Mouse (Mus musculus) neural tube, embryonic 14.5 days (tissue): ENCODE measurements at regions not wholly inside any gene's neighbourhood (a gene's known extent, or its start where the extent isn't known, plus 50 kb on each side); places are given as distances from the start of the nearest gene placed in this dataset.

Source experiments
- ATAC-seq: fragments of 200-750 bp; cut with Nextera tagmentation; 2 replicates; pipeline ENCODE4 v1.8.0; 2017; ENCODE audit warnings: low read depth, mild to moderate bottlenecking, moderate TSS enrichment, moderate library complexity
- H3K27ac ChIP-seq: fragments of 300-500 bp; sonication (generic); 2 replicates; pipeline ENCODE4 v1.5.1; 2014; ENCODE audit warnings: low read depth, mild to moderate bottlenecking, control low read depth, low read length, moderate library complexity, mixed read lengths
- H3K27me3 ChIP-seq: fragments of 300-500 bp; sonication (generic); 2 replicates; pipeline ENCODE4 v1.6.1; 2014; ENCODE audit warnings: low read length; ENCODE audit not compliant: control insufficient read depth, insufficient read depth
- H3K36me3 ChIP-seq: fragments of 300-500 bp; sonication (generic); 2 replicates; pipeline ENCODE4 v1.6.1; 2014; ENCODE audit warnings: low read length, mixed read lengths; ENCODE audit not compliant: control insufficient read depth, insufficient read depth
- H3K4me1 ChIP-seq: fragments of 300-500 bp; sonication (generic); 2 replicates; pipeline ENCODE4 v1.6.1; 2014; ENCODE audit warnings: low read length; ENCODE audit not compliant: control insufficient read depth, insufficient read depth
- H3K4me2 ChIP-seq: fragments of 300-500 bp; sonication (generic); 2 replicates; pipeline ENCODE4 v1.6.1; 2014; ENCODE audit warnings: mild to moderate bottlenecking, low read depth, low read length, control low read depth
- H3K4me3 ChIP-seq: fragments of 300-500 bp; sonication (generic); 2 replicates; pipeline ENCODE4 v1.5.1; 2014; ENCODE audit warnings: low read depth, low read length, control low read depth, mixed read lengths
- H3K9ac ChIP-seq: fragments of 300-500 bp; sonication (generic); replicated peaks from 2 replicates; pipeline ENCODE4 v1.6.1; 2014; ENCODE audit warnings: low read depth, mild to moderate bottlenecking, control low read depth, low read length, mixed read lengths
- H3K9me3 ChIP-seq: fragments of 300-500 bp; sonication (generic); 2 replicates; pipeline ENCODE4 v1.6.1; 2016; ENCODE audit warnings: low read length; ENCODE audit not compliant: control insufficient read depth
- WGBS: fragments of 180-500 bp; shearing (Covaris S2); extraction: QIAGEN DNeasy Blood & Tissue Kit; methylation state at CpG from one replicate; pipeline ENCODE4 v1.1.7; 2014; 5-methylcytosine and 5-hydroxymethylcytosine counted together

- no peak overlapping the region for H3K27ac ChIP-seq
- no peak overlapping the region for H3K4me3 ChIP-seq
- no peaks in the 10 kb centered on the region for H3K4me1 ChIP-seq
- no peaks in the 10 kb centered on the region for H3K36me3 ChIP-seq
- no peak overlapping the region for H3K4me2 ChIP-seq
- WGBS, result 3% methylated on average over 8 of the region's 8 CpGs
- H3K27me3 ChIP-seq, result no peaks in the 10 kb centered on the region
- no peak for ATAC-seq
- H3K9ac ChIP-seq, result no peak overlapping the region
- no peaks in the 10 kb centered on the region for H3K9me3 ChIP-seq
These were observed 250.8 kb upstream of the Usp25 start for GRCm38 (mm10) chr16:76762619-76763283.

- Histone ChIP-seq H3K4me2 (no peak overlapping the region), H3K9ac (no peak overlapping the region), H3K9me3 (no peaks in the 10 kb centered on the region), H3K36me3 (no peaks in the 10 kb centered on the region), H3K27me3 (no peaks in the 10 kb centered on the region), H3K4me3 (no peak overlapping the region), H3K4me1 (no peaks in the 10 kb centered on the region), H3K27ac (no peak overlapping the region)
- no peak for ATAC-seq
- 68% methylated on average over 1 of the region's 1 CpGs for WGBS
These were observed 251.7 kb upstream of the Usp25 start for GRCm38 (mm10) chr16:76761848-76762247.

DNA sequence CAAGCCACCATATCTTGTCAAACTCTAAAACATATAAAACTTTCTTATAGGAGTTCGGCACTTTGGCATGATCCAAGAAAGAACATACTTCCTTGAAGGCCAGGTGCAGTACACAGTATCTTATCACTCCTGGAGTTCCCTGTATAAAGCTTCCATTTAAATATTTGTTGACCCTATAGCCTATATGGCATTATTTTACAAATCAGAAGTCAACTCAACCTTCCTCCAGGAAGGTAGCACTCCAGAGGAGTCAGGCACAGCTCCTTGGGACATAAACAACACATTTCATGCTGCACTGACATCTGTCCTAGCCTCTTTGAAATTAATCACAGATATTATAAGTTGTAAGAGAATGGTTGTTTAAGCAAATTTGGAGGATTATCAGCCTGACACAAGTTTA lies 252.5 kb upstream of the Usp25 start:
- WGBS, result 92% methylated on average over 1 of the region's 1 CpGs
- Histone ChIP-seq H3K27ac (no peak overlapping the region), H3K27me3 (no peaks in the 10 kb centered on the region)

GRCm38 (mm10) chr16:76754871-76755270 lies 258.6 kb upstream of the Usp25 start:
- H3K4me3 ChIP-seq, result no peak overlapping the region
- 64% methylated on average over 3 of the region's 3 CpGs for WGBS
- H3K9me3 ChIP-seq, result no peaks in the 10 kb centered on the region
- no peaks in the 10 kb centered on the region for H3K27me3 ChIP-seq
- H3K4me1 ChIP-seq, result no peaks in the 10 kb centered on the region
- no peak overlapping the region for H3K9ac ChIP-seq
- H3K27ac ChIP-seq, result no peak overlapping the region
- no peak overlapping the region for H3K4me2 ChIP-seq
- H3K36me3 ChIP-seq, result no peaks in the 10 kb centered on the region
- ATAC-seq, result no peak

More for the DNA sequence above, 252.5 kb upstream of the Usp25 start:
- Histone ChIP-seq H3K36me3 (no peaks in the 10 kb centered on the region), H3K4me2 (no peak overlapping the region), H3K9me3 (no peaks in the 10 kb centered on the region), H3K4me1 (no peaks in the 10 kb centered on the region), H3K9ac (no peak overlapping the region), H3K4me3 (no peak overlapping the region)
- no peak for ATAC-seq

DNA sequence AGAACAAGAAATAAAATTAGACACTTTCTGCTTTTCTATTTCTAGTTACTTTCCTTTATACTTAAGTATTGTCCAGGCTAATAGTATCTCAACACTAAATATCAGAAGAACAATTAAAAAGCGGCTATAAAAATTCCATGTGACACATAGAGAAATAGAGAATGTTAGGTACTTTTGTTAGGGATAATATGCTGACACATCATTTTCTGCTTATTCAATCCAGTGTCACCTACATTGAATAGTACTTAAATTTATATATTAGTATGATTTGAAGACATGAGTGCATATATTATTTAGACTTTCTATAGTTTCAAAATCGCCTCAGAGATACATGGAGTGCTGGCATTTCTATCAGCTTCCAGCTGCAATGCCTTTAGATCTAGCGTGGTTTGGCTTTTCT lies 267.1 kb upstream of the Usp25 start:
- Histone ChIP-seq H3K4me1 (no peaks in the 10 kb centered on the region), H3K36me3 (no peaks in the 10 kb centered on the region), H3K9ac (no peak overlapping the region), H3K4me2 (no peak overlapping the region), H3K27me3 (no peaks in the 10 kb centered on the region), H3K27ac (no peak overlapping the region), H3K4me3 (no peak overlapping the region), H3K9me3 (no peaks in the 10 kb centered on the region)
- no peak for ATAC-seq
- WGBS, result 95% methylated on average over 3 of the region's 3 CpGs

GRCm38 (mm10) chr16:76741141-76741540 lies 272.4 kb upstream of the Usp25 start:
- Histone ChIP-seq H3K27me3 (no peaks in the 10 kb centered on the region), H3K9me3 (no peaks in the 10 kb centered on the region), H3K4me3 (no peak overlapping the region), H3K4me1 (no peaks in the 10 kb centered on the region), H3K27ac (no peak overlapping the region), H3K4me2 (no peak overlapping the region), H3K9ac (no peak overlapping the region), H3K36me3 (no peaks in the 10 kb centered on the region)
- peak; percentile 44; the same call in 1 of the 2 replicates for ATAC-seq
- 14% methylated on average over 3 of the region's 3 CpGs for WGBS

GRCm38 (mm10) chr16:76725991-76726390 lies 287.5 kb upstream of the Usp25 start:
- no peak overlapping the region for H3K9ac ChIP-seq
- no peaks in the 10 kb centered on the region for H3K36me3 ChIP-seq
- WGBS, result 74% methylated on average over 4 of the region's 4 CpGs
- ATAC-seq, result no peak
- no peak overlapping the region for H3K4me2 ChIP-seq
- H3K27ac ChIP-seq, result no peak overlapping the region
- H3K27me3 ChIP-seq, result no peaks in the 10 kb centered on the region
- no peak overlapping the region for H3K4me3 ChIP-seq
- no peaks in the 10 kb centered on the region for H3K9me3 ChIP-seq
- no peaks in the 10 kb centered on the region for H3K4me1 ChIP-seq

DNA sequence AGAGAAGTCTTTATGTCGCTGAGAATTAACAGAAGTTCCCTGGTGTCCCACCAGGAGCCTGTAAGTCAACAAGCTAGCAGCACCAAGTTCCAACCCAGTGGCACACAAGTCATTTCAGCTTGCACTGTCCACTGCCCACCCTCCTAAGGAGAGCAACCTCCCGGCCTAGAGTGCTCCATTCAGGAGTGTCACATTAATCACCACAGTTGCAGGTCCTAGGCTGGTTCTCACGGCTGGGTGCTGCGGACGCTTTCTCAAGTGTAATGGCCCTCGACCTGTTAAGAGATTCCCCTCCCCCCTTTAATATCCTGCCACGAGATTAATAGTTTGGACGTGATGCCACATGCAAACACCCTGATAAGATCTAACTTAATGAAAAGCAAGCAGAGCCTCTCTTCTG lies 288.2 kb upstream of the Usp25 start:
- peak; percentile 58 for ATAC-seq
- H3K27ac ChIP-seq, result no peak overlapping the region
- no peak overlapping the region for H3K4me3 ChIP-seq
- H3K9me3 ChIP-seq, result no peaks in the 10 kb centered on the region
- H3K27me3 ChIP-seq, result no peaks in the 10 kb centered on the region
- H3K4me1 ChIP-seq, result no peaks in the 10 kb centered on the region
- H3K36me3 ChIP-seq, result no peaks in the 10 kb centered on the region
- H3K9ac ChIP-seq, result no peak overlapping the region
- WGBS, result 26% methylated on average over 8 of the region's 8 CpGs
- H3K4me2 ChIP-seq, result no peak overlapping the region

DNA sequence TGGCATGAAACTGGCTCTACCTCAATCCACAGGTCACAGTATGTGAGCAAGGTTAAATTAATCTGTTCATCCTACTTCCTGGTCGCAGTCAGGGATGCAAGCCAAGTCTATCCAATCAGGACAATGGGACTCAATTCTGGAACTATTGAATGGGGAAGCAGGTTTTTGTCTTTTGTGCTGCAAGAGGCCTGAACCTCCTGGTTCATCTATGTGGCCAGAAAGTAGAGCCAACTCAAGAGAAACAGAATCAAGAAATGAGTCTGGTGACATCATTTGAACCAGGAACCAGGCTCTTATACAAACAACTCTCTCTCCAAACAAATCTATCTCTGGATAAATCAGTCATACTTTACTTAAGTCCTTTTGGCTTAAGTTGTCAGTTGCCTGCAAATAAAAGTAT lies 294.7 kb upstream of the Usp25 start:
- no peak for ATAC-seq
- Histone ChIP-seq H3K4me2 (no peak overlapping the region), H3K27ac (no peak overlapping the region), H3K36me3 (no peaks in the 10 kb centered on the region), H3K9ac (no peak overlapping the region), H3K4me1 (no peaks in the 10 kb centered on the region), H3K27me3 (no peaks in the 10 kb centered on the region), H3K9me3 (no peaks in the 10 kb centered on the region), H3K4me3 (no peak overlapping the region)
- 85% methylated on average over 1 of the region's 1 CpGs for WGBS
